Mouse (Mus musculus) liver, postnatal 0 days (tissue): ENCODE measurements around the gene Lsg1. TPM values are rescaled to one million over a fixed set of nuclear protein-coding genes. Genes with fewer than 3 reads are reported as not detected.

Experiments used
- ATAC-seq: fragments of 200-750 bp; cut with Nextera tagmentation; 2 replicates; pipeline ENCODE4 v1.8.0; 2017; ENCODE audit warnings: mild to moderate bottlenecking, moderate library complexity
- DNase-seq: peaks from one replicate; pipeline ENCODE4 v3.0.0-alpha.2; 2016
- H3K27ac ChIP-seq: fragments of 300-500 bp; sonication (generic); 2 replicates; pipeline ENCODE4 v1.5.1; 2014; ENCODE audit warnings: antibody characterized with exemption, moderate library complexity, mild to moderate bottlenecking, low read depth
- H3K27me3 ChIP-seq: fragments of 300-500 bp; sonication (generic); 2 replicates; pipeline ENCODE4 v1.6.1; 2014; ENCODE audit warnings: low read length, control low read depth, mixed read lengths; ENCODE audit not compliant: insufficient read depth
- H3K36me3 ChIP-seq: fragments of 300-500 bp; sonication (generic); replicated peaks from 2 replicates; pipeline ENCODE4 v1.6.1; 2014; ENCODE audit warnings: mild to moderate bottlenecking, control low read depth, low read length, moderate library complexity, mixed read lengths; ENCODE audit not compliant: insufficient read depth
- H3K4me1 ChIP-seq: fragments of 300-500 bp; sonication (generic); 2 replicates; pipeline ENCODE4 v1.6.1; 2014; ENCODE audit warnings: antibody characterized with exemption, mild to moderate bottlenecking, control low read depth; ENCODE audit not compliant: insufficient read depth
- H3K4me2 ChIP-seq: fragments of 300-500 bp; sonication (generic); 2 replicates; pipeline ENCODE4 v1.6.1; 2014; ENCODE audit warnings: low read depth, mild to moderate bottlenecking, low read length, moderate library complexity, mixed read lengths
- H3K4me3 ChIP-seq: fragments of 300-500 bp; sonication (generic); 2 replicates; pipeline ENCODE4 v1.5.1; 2014; ENCODE audit warnings: low read depth, low read length
- H3K9ac ChIP-seq: fragments of 300-500 bp; sonication (generic); replicated peaks from 2 replicates; pipeline ENCODE4 v1.6.1; 2014; ENCODE audit warnings: mild to moderate bottlenecking, moderate library complexity
- H3K9me3 ChIP-seq: fragments of 300-500 bp; sonication (generic); 2 replicates; pipeline ENCODE4 v1.6.1; 2016; ENCODE audit warnings: mild to moderate bottlenecking, control low read depth, low read length, mixed read lengths
- CTCF ChIP-seq: sonication (generic); IDR thresholded peaks from 2 replicates; pipeline ENCODE4 v1.5.1; 2016; ENCODE audit warnings: antibody characterized with exemption, low read depth
- EP300 ChIP-seq: IDR thresholded peaks from 2 replicates; pipeline ENCODE4 v1.6.1; 2016; ENCODE audit warnings: antibody characterized with exemption, low read depth, mild to moderate bottlenecking
- WGBS: fragments of 180-500 bp; shearing (Covaris S2); extraction: QIAGEN DNeasy Blood & Tissue Kit; methylation state at CpG from one replicate; pipeline ENCODE4 v1.1.7; 2014; ENCODE audit not compliant: insufficient replicate concordance; 5-methylcytosine and 5-hydroxymethylcytosine counted together
- polyA plus RNA-seq: library from polyadenylated mRNA; unstranded; fragments of >200 nt; fragmentation: Nextera tagmentation; extraction: Ambion mirVana; gene quantifications from 2 replicates; pipeline ENCODE4 v1.2.1, GENCODE M21; 2015

The Lsg1 gene
- polyA plus RNA-seq, 1 experiment from 2014 or later: 25.4 TPM

- DNase-seq: no peak
- WGBS: 1% methylated on average over 19 of the region's 19 CpGs
- ATAC-seq: peak; percentile 28
- Histone ChIP-seq H3K4me1 (no peaks in the 10 kb centered on the region; the same call in 1 of the 2 replicates), H3K27ac (peak overlapping the region; percentile 78), H3K9me3 (no peaks in the 10 kb centered on the region), H3K4me3 (peak overlapping the region; percentile 91), H3K27me3 (no peaks in the 10 kb centered on the region), H3K9ac (peak overlapping the region; percentile 84), H3K36me3 (peaks cover 30% of the 10 kb centered on the region), H3K4me2 (peak overlapping the region; percentile 89)
- TF ChIP-seq CTCF (no peak), EP300 (no peak)
Observed at GRCm38 (mm10) chr16:30586935-30587493, 378 bp downstream of the Lsg1 start.

- H3K9me3 ChIP-seq: no peaks in the 10 kb centered on the region
- H3K36me3 ChIP-seq: peaks cover 82% of the 10 kb centered on the region
- TF ChIP-seq CTCF (no peak), EP300 (no peak)
- no peak for DNase-seq
- no peak overlapping the region for H3K27ac ChIP-seq
- no peaks in the 10 kb centered on the region for H3K27me3 ChIP-seq
- H3K4me1 ChIP-seq: no peaks in the 10 kb centered on the region
- H3K4me2 ChIP-seq: no peak overlapping the region
- no peak for ATAC-seq
- WGBS: 88% methylated on average over 5 of the region's 5 CpGs
- H3K4me3 ChIP-seq: no peak overlapping the region
- H3K9ac ChIP-seq: no peak overlapping the region
Observed at GRCm38 (mm10) chr16:30580765-30581164, 6.6 kb downstream of the Lsg1 start.

GRCm38 (mm10) chr16:30576392-30576791 lies 11.0 kb downstream of the Lsg1 start:
- Histone ChIP-seq H3K4me2 (no peak overlapping the region), H3K4me1 (no peaks in the 10 kb centered on the region), H3K27ac (no peak overlapping the region), H3K9ac (no peak overlapping the region), H3K27me3 (no peaks in the 10 kb centered on the region), H3K4me3 (no peak overlapping the region), H3K9me3 (no peaks in the 10 kb centered on the region), H3K36me3 (peaks cover 70% of the 10 kb centered on the region)
- TF ChIP-seq CTCF (no peak), EP300 (no peak)
- WGBS: 90% methylated on average over 1 of the region's 1 CpGs
- ATAC-seq (no peak), DNase-seq (no peak)

- WGBS: 73% methylated on average over 7 of the region's 7 CpGs
- Histone ChIP-seq H3K9ac (no peak overlapping the region), H3K4me2 (no peak overlapping the region), H3K27ac (no peak overlapping the region), H3K4me3 (no peak overlapping the region), H3K4me1 (no peaks in the 10 kb centered on the region), H3K9me3 (no peaks in the 10 kb centered on the region), H3K27me3 (no peaks in the 10 kb centered on the region), H3K36me3 (peaks cover 72% of the 10 kb centered on the region)
- DNase-seq (no peak), ATAC-seq (no peak)
- TF ChIP-seq CTCF (no peak), EP300 (no peak)
Observed at GRCm38 (mm10) chr16:30575815-30576214, 11.6 kb downstream of the Lsg1 start.

GRCm38 (mm10) chr16:30572239-30572638 lies 15.2 kb downstream of the Lsg1 start:
- WGBS: 68% methylated on average over 4 of the region's 4 CpGs
- H3K9ac ChIP-seq: no peak overlapping the region
- TF ChIP-seq EP300 (no peak), CTCF (no peak)
- no peaks in the 10 kb centered on the region for H3K27me3 ChIP-seq
- H3K4me3 ChIP-seq: no peak overlapping the region
- no peak for ATAC-seq
- no peak overlapping the region for H3K27ac ChIP-seq
- no peaks in the 10 kb centered on the region for H3K9me3 ChIP-seq
- peaks cover 72% of the 10 kb centered on the region for H3K36me3 ChIP-seq
- no peak overlapping the region for H3K4me2 ChIP-seq
- no peak for DNase-seq
- no peaks in the 10 kb centered on the region for H3K4me1 ChIP-seq

- no peaks in the 10 kb centered on the region for H3K4me1 ChIP-seq
- no peak for DNase-seq
- H3K27ac ChIP-seq: no peak overlapping the region
- no peak for ATAC-seq
- TF ChIP-seq EP300: no peak
- no peak for TF ChIP-seq CTCF
- H3K4me2 ChIP-seq: no peak overlapping the region
- H3K9me3 ChIP-seq: no peaks in the 10 kb centered on the region
- no peaks in the 10 kb centered on the region for H3K27me3 ChIP-seq
- H3K4me3 ChIP-seq: no peak overlapping the region
- H3K9ac ChIP-seq: no peak overlapping the region
- 72% methylated on average over 5 of the region's 5 CpGs for WGBS
- peaks cover 69% of the 10 kb centered on the region for H3K36me3 ChIP-seq
Observed at GRCm38 (mm10) chr16:30571378-30571777, 16.0 kb downstream of the Lsg1 start.
